Mouse (Mus musculus) cortical plate, adult 2 months (tissue): ENCODE data around the gene Evx2.

Source experiments
- CTCF ChIP-seq: fragments of 200-500 bp; IDR thresholded peaks from 2 replicates; pipeline ENCODE4 v1.5.1; 2011; ENCODE audit warnings: mild to moderate bottlenecking, control low read depth, low read length; ENCODE audit not compliant: insufficient read depth; ENCODE audit errors: extremely low read depth
- POLR2A ChIP-seq: fragments of 200-500 bp; IDR thresholded peaks from 2 replicates; pipeline ENCODE4 v1.6.1; 2011; ENCODE audit warnings: mild to moderate bottlenecking, low read length, control low read depth; ENCODE audit not compliant: insufficient read depth; ENCODE audit errors: extremely low read depth

DNA sequence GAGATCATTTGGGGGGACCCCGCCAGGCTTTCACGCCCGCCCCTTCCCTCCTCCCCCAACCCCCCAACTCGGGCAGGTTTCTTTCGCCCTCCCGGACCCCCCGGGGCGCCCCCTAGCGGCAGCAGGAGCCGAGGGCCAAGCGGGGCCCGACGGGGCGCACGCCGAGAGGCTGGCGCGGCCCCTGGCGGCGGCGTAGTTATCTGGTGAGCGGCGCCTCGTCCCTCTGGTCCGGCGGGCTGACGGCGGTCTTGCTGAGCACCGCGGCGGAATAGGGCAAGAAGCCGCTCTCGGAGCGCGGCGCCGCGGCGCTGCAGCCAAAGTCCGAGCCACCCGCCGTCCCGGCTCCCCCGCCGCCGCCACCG is 4.0 kb downstream of the Evx2 start:
- TF ChIP-seq CTCF, result no peak
- TF ChIP-seq POLR2A, result no peak
